Mouse (Mus musculus): ENCODE results near the gene Cnr1.

The Cnr1 gene

GRCm38 (mm10) chr4:33924234-33924888, at the start of gene Cnr1:
Cnr1 (plus strand) TSS chr4:33924593.
- DNase-seq (ENCODE audit: low spot score in 2 of 2) = peak; percentile 58 to 76

DNA sequence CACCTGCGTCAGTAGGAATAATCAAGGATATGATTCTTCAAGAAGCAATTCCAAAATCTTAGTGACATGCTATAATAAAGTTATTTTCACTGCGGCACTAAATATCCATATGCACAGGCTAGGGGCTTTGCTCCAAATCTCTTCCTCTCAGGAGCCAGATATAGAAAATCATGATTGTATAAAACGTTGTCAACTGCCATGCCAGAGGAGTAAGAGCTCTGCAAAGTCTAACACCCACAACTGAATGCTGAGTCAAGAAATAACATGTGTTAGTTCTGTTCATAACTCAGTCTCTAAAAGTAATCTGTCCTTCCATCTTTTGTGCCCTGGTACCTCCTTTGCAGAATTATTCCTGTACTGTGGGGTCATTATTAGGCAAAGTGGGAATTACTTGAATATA, 44.4 kb upstream of the Cnr1 start:
- DNase-seq (ENCODE audit: low spot score in 2 of 2) = no peak

DNA sequence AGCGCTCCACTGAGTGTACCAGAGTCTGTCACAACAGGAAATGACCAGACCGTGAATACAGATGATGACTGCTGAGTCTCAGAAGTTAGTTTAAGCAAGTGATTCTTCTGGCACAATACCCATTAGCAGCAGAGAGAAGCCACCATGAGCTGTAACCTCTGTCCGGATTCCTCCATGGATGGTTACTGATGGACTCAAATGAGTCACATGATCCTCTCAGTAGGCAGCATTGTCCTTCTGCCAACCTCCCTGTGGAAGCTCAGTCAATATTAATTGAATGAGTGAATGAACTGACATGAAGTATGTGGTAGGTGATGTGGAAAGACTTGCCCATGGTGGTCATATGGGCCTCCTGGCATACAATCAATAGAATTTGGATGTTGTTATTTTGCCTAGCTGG, 38.4 kb upstream of the Cnr1 start:
- no peak for DNase-seq (ENCODE audit: low spot score in 2 of 2)

DNA sequence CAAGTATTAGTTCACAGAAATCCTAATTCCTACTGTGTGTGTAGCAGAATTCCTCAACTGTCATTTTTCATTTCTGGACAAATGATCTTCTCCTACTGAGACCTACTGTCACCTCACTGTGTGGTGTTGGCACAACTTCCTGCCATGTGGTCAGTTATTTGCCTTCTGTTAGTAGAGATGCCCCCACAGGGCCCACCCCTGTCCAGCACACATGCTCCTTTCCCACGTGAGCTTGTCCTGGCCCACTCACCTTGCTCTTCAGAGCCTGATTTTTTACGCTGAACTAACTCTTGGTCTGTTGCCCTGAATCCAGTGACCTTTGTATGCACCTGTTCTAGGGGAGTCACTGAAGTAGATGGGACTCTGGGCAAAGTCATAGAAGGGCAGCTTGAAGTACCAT, 34.4 kb upstream of the Cnr1 start:
- no peak for DNase-seq (ENCODE audit: low spot score in 2 of 2)

GRCm38 (mm10) chr4:33892178-33892869, 32.1 kb upstream of the Cnr1 start:
- DNase-seq (ENCODE audit: low spot score in 2 of 2) = no peak

- DNase-seq (ENCODE audit: low spot score in 2 of 2) = peak; percentile 40 to 51
These were observed 30.6 kb upstream of the Cnr1 start for GRCm38 (mm10) chr4:33893841-33894240.

DNA sequence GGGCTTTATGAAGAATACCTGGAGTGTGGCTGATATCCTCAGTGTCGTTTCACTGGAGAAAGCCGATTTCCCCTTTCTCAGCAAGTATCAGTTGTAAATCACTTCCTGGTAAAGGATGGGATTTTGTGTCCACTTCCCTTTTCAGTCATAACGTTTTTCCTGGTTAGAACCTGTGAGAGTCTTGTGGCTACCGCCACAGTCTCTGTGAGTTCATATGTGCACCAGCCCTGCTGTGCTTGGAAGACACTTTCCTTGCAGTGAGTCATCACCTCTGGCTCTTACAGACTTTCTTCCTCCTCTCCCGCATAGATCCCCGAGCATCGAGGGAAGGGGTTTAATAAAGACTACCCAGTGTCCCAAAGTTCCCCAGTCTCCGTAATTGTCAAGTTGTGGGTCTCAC, 29.3 kb upstream of the Cnr1 start:
- DNase-seq (ENCODE audit: low spot score in 2 of 2) = no peak

GRCm38 (mm10) chr4:33895491-33895890, 28.9 kb upstream of the Cnr1 start:
- no peak for DNase-seq (ENCODE audit: low spot score in 2 of 2)

DNA sequence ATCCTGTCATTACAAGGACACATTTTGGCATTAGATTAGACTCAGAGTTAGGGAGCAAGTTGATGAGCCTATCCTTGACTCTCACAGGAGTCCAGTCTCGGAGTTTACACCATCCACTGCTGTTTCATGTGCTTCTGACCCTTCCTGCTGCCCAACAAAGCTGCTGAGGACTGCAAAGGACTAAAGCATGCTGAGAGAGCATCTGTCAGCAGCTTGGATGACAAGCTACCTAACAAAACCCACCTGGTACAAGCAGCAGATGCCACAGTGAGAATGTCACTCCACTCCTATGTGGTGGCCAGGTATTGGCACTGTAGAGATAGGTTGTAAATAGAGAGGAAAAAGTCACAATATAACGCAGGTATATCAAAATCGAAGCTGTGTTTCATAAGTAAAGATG, 22.7 kb upstream of the Cnr1 start:
- no peak for DNase-seq (ENCODE audit: low spot score in 2 of 2)

DNA sequence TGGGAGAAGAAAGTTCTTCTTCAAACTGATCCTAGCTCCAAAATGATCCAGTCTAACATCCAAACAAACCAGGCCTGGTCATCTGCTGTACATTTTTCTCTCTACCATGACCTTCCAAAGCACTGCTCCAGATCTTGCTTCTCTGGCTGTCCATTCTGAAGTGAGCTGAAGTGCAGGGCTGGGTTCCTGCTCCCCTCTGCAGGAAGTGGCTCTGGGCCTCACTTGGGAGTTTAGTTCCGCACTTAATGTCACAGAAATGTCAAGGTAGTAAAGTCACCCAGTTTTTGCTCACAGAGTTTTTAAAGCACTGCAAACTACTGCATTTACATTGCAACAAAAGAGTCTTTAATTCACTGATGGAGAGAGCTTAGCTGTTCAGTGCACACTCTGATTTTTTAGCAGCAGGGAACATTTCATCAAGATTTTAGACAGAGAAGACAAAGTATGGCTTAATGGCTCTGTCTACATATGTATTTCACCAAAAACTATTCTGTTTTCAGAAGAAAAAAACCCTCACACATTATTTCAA, 20.5 kb upstream of the Cnr1 start:
- DNase-seq (ENCODE audit: low spot score in 2 of 2) = no peak

- no peak for DNase-seq (ENCODE audit: low spot score in 2 of 2)
These were observed 19.6 kb upstream of the Cnr1 start for GRCm38 (mm10) chr4:33904826-33905225.

DNA sequence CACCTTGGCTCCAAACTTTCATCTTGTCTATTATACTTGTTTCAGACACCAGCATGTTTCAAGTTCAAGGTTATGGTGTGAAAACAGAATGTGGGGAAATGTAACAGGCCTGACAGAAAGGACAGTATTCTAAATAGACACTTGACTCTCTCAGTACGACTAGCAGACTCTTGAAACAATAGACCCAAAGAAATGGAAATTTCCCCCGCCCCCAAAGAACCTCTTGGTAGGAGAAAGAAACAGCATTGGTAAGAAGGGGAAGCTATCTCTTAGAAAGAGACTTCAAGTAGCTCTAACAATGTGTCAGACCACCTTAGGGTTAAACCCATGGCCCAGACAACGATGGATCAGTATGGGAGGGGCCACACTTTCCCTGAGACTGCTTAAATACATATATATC, 15.6 kb upstream of the Cnr1 start:
- no peak for DNase-seq (ENCODE audit: low spot score in 2 of 2)

- no peak for DNase-seq (ENCODE audit: low spot score in 2 of 2)
These were observed 8.7 kb upstream of the Cnr1 start for GRCm38 (mm10) chr4:33915730-33916129.

GRCm38 (mm10) chr4:33920807-33921206, 3.6 kb upstream of the Cnr1 start:
- DNase-seq (ENCODE audit: low spot score in 2 of 2) = no peak

GRCm38 (mm10) chr4:33923151-33923760, 1.1 kb upstream of the Cnr1 start:
- peak in 1 of 2 experiments; percentile 31 for DNase-seq (ENCODE audit: low spot score in 2 of 2)

- peak in 1 of 2 experiments; percentile 32 for DNase-seq (ENCODE audit: low spot score in 2 of 2)
These were observed 596 bp upstream of the Cnr1 start for GRCm38 (mm10) chr4:33923761-33924233.

- no peak for DNase-seq (ENCODE audit: low spot score in 2 of 2)
These were observed 474 bp downstream of the Cnr1 start for GRCm38 (mm10) chr4:33924889-33925245.

GRCm38 (mm10) chr4:33925489-33925888, 1.1 kb downstream of the Cnr1 start:
- DNase-seq (ENCODE audit: low spot score in 2 of 2) = no peak

- DNase-seq (ENCODE audit: low spot score in 2 of 2) = no peak
These were observed 1.6 kb downstream of the Cnr1 start for GRCm38 (mm10) chr4:33926010-33926409.

GRCm38 (mm10) chr4:33926730-33927263, 2.4 kb downstream of the Cnr1 start:
- DNase-seq (ENCODE audit: low spot score in 2 of 2) = no peak

DNA sequence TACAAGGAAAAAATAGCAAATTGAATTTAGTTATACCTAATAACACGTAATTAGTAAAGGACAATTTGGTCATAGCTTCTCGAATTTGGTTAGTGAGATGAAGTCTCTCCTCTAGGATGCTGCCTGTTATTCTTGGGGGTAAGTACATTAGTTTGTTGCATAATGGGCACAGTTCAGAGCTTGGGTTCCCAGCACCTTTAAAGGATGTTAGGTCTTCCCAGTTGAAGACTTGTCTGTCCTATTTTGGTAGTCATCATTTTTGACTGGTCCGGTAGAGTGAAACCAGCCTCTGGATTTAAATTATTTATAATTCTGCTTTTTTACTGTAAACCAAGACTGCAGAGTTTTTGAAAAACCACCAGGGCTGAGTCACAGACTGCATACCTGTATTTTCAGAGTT, 3.3 kb downstream of the Cnr1 start:
- DNase-seq (ENCODE audit: low spot score in 2 of 2) = no peak

GRCm38 (mm10) chr4:33928450-33928849, 4.1 kb downstream of the Cnr1 start:
- DNase-seq (ENCODE audit: low spot score in 2 of 2) = no peak

DNA sequence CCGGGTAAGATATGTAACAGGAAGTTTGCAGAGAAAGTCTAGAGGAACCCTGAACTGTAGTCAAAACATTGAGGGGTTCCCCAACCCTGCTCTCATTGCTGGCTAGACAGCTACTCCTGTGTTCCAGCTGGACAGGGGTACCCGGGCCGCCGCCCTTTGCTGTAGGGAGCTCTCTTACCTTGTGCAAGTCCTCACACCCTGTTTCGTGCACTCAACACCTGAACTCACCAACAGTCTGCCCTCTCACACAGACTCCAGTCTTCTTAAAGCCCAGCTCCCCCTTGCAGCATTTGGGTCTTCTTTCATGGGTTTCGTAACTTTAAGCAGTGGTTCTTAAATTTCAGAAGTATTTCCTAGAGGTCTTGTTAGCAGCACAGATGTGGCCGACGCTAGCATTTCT, 7.0 kb downstream of the Cnr1 start:
- DNase-seq (ENCODE audit: low spot score in 2 of 2) = no peak

All from frontal cortex, postnatal 10 days (tissue).